Mouse (Mus musculus): Measurements from ENCODE around the gene Arhgef17. TPM values are rescaled to one million over a fixed set of nuclear protein-coding genes. Genes with fewer than 3 reads are reported as not detected.

Gene Arhgef17
- polyA plus RNA-seq, 1 experiment = 43.1 TPM

DNA sequence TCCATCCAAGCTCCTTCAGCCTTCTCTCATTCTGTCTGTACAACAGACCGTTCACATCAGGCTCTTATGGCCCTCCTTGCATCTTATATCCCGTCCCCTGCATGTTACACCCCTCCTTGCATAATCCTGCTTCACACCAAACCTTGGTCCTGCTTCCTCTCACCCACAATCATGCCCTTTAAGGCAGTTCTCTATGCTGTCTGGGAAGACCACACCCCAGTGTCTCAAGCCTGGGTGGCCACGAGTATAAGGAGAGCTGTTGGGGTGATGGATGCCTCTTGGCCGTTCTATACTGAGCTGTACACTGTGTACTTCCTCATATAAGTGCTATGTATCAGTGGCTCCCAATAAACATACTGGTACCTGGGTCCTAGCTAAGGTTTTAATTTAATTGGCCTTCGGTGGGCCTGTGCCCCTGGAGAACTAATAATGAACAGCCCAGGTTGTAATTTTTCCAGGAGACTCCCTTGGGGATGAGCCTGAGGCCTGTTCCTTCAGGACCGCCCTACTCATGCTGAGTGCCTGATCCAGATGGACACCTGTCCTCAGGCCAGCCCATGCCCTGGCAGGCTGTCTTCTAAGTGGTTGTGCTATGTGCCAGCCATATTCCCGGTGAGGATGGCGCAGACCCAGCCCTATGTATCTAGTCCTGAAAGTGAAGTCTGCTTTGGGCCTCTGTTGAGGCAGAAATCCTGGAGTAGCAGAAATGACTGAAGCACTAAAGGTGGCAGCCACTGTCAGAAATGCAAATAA is 61.9 kb downstream of the Arhgef17 start:
- H3K4me3 ChIP-seq (ENCODE audit: insufficient read depth, low read length) = no peak overlapping the region
- no peak overlapping the region for H3K27ac ChIP-seq (ENCODE audit: insufficient read depth, low read length)
- no peak for TF ChIP-seq POLR2A (IDR thresholded peaks at IDR 0.05; ENCODE audit: low read depth, low read length)
- no peak for TF ChIP-seq CTCF (IDR thresholded peaks at IDR 0.05; ENCODE audit: borderline replicate concordance, insufficient read depth, low read length)
- no peaks in the 10 kb centered on the region for H3K4me1 ChIP-seq (ENCODE audit: control insufficient read depth, insufficient read depth, low read length)

DNA sequence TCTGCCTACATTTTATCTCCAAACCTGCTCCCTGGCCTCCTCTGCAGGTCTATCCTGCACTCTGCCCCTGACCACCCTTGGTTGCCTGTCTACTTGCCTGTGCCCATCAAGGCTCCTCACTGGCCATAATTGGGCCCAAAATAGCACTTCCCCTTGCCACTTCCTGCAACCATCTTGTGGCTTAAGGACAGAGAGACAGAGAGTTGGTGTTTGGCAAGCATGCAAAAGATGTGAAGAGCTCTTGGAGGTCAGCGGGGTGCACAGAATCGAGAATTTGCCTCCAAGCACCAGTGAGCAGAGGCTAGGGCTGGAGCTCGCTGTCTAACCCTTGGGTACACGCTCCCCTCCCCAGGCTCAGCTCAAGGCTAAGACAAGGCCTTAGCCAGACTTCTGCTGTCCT is 63.4 kb downstream of the Arhgef17 start:
- H3K27ac ChIP-seq (ENCODE audit: insufficient read depth, low read length) = no peak overlapping the region
- H3K4me3 ChIP-seq (ENCODE audit: insufficient read depth, low read length) = no peak overlapping the region

DNA sequence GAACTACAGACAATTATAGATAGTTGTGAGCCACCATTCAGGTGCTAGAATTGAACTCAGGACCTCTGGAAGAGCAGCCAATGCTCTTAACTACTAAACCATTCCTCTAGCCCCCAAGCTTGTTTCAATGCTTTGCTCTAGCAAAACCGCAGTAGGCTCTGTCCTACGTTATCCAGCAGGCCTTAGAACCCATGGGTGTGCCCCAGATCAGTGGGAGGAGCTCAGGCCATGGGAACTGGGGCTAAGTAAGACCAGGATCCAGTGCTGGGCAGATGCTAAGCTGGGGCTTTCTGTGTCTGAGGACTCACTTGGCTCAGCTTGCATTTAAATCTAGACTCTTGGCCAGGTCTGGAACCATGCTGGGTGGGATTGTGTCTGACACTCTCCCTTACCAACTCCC is 64.3 kb downstream of the Arhgef17 start:
- Histone ChIP-seq H3K4me3 (ENCODE audit: insufficient read depth, low read length) (no peak overlapping the region), H3K4me1 (ENCODE audit: control insufficient read depth, insufficient read depth, low read length) (no peaks in the 10 kb centered on the region), H3K27ac (ENCODE audit: insufficient read depth, low read length) (no peak overlapping the region)
- TF ChIP-seq POLR2A (IDR thresholded peaks at IDR 0.05; ENCODE audit: low read depth, low read length) (no peak), CTCF (IDR thresholded peaks at IDR 0.05; ENCODE audit: borderline replicate concordance, insufficient read depth, low read length) (no peak)

More for the DNA sequence above, 63.4 kb downstream of the Arhgef17 start:
- H3K4me1 ChIP-seq (ENCODE audit: control insufficient read depth, insufficient read depth, low read length) = no peaks in the 10 kb centered on the region
- TF ChIP-seq POLR2A (IDR thresholded peaks at IDR 0.05; ENCODE audit: low read depth, low read length) = no peak
- TF ChIP-seq CTCF (IDR thresholded peaks at IDR 0.05; ENCODE audit: borderline replicate concordance, insufficient read depth, low read length) = no peak

DNA sequence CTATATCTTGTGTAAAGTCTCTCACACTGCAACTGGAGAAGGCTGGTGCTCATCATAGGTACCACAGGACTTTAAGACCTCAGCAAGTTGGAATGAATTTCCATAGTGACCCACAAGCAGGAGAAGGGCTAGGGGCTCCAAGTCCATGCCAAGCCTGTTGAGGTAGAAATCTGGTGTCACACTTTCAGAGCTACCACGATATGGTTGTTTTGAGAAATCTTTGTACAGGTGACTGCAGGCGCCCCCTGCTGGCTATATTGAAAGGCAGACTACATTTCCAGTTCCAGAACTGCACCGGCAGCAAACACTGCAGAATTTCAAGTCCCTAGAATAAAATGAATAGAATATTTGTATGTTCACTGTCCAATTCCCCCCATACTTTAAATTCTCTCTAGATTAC is 65.2 kb downstream of the Arhgef17 start:
- no peak for TF ChIP-seq CTCF (IDR thresholded peaks at IDR 0.05; ENCODE audit: borderline replicate concordance, insufficient read depth, low read length)
- TF ChIP-seq POLR2A (IDR thresholded peaks at IDR 0.05; ENCODE audit: low read depth, low read length) = no peak
- H3K27ac ChIP-seq (ENCODE audit: insufficient read depth, low read length) = no peak overlapping the region

DNA sequence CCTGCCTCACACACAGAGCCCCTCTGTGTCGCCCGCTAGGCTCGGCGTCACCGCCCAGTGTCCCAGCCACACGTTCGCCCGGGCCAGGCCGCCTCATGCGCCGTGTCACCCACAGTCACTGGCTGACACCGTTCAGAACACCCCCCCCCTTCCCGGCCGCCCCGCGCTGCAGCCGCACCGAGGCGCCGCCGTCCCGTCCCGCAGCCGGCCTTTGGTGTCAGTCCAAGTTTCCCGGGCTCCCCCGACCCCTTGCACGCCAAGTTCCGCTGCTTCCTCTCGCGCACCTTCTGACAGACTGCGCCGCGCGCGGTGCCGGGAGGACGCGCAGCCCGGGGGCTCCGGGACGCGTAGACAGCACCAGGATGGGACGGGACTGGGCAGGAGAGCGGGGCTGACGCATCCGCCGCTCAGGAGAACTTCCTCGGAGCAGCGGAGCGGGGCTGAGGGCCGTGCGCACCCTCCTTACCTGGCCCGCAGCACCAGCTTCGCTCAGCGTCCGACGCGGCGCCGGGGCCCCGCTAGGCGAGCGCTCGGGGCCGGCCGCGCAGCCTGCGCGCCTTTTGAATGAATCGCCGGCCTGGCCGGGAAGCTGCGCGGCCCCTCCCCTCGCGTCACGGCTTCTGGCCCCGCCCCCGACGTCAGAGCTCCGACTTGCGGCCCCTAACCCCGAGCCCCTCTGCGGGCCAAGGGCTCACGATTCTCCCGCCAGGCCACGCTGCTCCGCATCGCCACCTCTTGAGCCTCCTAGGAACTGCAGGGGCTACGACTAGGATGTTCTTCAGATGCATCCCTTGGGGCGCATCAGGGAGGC is 68.9 kb downstream of the Arhgef17 start, which contains the start of gene Relt:
Gene Relt, minus strand, starts transcription at position 619 of the 811 bp plus-strand sequence.
- H3K27ac ChIP-seq (ENCODE audit: insufficient read depth, low read length) = peak within 1 kb of the TSS; percentile 63
- H3K4me1 ChIP-seq (ENCODE audit: control insufficient read depth, insufficient read depth, low read length) = peaks cover 6% of the 10 kb centered on the region
- H3K4me3 ChIP-seq (ENCODE audit: insufficient read depth, low read length) = peak within 1 kb of the TSS; percentile 61
- TF ChIP-seq CTCF (IDR thresholded peaks at IDR 0.05; ENCODE audit: borderline replicate concordance, insufficient read depth, low read length) (peak; percentile 76; the same call in 1 of the 2 replicates), POLR2A (IDR thresholded peaks at IDR 0.05; ENCODE audit: low read depth, low read length) (peak; percentile 91)

More for the DNA sequence above, 65.2 kb downstream of the Arhgef17 start:
- peaks cover 5% of the 10 kb centered on the region for H3K4me1 ChIP-seq (ENCODE audit: control insufficient read depth, insufficient read depth, low read length)
- no peak overlapping the region for H3K4me3 ChIP-seq (ENCODE audit: insufficient read depth, low read length)

DNA sequence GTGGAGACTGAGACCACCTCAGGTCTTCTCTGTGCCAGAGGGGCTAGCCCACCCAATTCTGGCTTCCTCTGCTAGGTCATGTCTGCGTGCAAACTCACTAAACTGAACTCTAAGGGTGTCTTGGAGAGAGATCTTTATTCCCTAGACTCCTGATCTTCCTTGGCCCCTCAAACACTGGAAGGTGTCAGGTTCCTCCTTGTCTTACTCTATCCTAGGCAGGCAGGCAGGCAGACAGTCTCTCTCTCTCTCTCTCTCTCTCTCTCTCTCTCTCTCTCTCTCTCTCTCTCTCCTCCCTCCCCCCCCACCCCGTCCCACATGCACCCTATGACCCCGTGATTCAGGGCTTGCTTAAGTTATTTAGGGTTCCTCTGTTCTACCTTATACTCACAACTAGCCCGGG is 69.6 kb downstream of the Arhgef17 start:
- Histone ChIP-seq H3K4me3 (ENCODE audit: insufficient read depth, low read length) (peak overlapping the region; percentile 61), H3K4me1 (ENCODE audit: control insufficient read depth, insufficient read depth, low read length) (peaks cover 6% of the 10 kb centered on the region), H3K27ac (ENCODE audit: insufficient read depth, low read length) (peak overlapping the region; percentile 63; the same call in 1 of the 2 replicates)
- TF ChIP-seq CTCF (IDR thresholded peaks at IDR 0.05; ENCODE audit: borderline replicate concordance, insufficient read depth, low read length) = no peak
- TF ChIP-seq POLR2A (IDR thresholded peaks at IDR 0.05; ENCODE audit: low read depth, low read length) = no peak

DNA sequence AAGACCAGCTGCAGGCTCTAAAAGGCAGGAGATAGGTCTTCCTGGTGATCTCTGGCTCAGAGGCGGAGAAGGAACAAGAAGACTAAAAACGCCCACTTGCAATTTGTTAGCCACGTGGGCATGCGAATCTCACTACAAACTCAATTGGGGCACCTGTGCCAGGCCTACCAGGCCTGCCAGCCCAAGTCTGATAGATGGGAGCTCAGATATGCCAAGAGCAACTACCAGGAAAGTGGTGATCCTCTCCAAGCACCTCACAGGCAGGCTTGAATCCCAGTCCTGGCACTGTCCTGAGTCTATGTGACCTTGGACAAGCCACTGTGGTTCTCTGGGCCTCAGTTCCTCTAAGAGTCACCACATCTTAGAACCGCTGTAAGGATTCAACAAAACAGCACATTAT is 70.7 kb downstream of the Arhgef17 start:
- TF ChIP-seq CTCF (IDR thresholded peaks at IDR 0.05; ENCODE audit: borderline replicate concordance, insufficient read depth, low read length) (no peak), POLR2A (IDR thresholded peaks at IDR 0.05; ENCODE audit: low read depth, low read length) (no peak)
- Histone ChIP-seq H3K4me3 (ENCODE audit: insufficient read depth, low read length) (no peak overlapping the region), H3K4me1 (ENCODE audit: control insufficient read depth, insufficient read depth, low read length) (peaks cover 6% of the 10 kb centered on the region), H3K27ac (ENCODE audit: insufficient read depth, low read length) (no peak overlapping the region)

DNA sequence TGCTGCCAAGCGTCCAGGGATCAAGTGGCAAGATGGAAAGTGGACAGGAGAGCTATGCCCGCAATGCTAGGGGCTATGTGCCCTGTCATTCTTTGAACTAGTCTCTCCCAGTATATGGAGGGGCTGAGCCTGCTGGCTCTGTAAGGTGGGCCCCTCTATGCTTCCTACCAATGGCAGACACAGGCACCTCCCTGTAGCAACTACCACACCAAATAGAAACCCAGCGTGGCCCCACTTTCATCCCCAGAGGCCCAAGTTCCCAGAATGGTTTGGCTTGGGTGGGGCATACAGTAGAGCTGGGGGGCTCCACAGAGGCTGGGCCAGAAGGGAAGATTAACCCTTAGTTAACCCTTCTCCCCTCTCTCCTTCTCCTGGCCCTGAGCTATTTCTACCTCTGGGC is 71.5 kb downstream of the Arhgef17 start:
- Histone ChIP-seq H3K4me3 (ENCODE audit: insufficient read depth, low read length) (no peak overlapping the region), H3K27ac (ENCODE audit: insufficient read depth, low read length) (no peak overlapping the region), H3K4me1 (ENCODE audit: control insufficient read depth, insufficient read depth, low read length) (peaks cover 6% of the 10 kb centered on the region)
- TF ChIP-seq CTCF (IDR thresholded peaks at IDR 0.05; ENCODE audit: borderline replicate concordance, insufficient read depth, low read length) (no peak), POLR2A (IDR thresholded peaks at IDR 0.05; ENCODE audit: low read depth, low read length) (no peak)

DNA sequence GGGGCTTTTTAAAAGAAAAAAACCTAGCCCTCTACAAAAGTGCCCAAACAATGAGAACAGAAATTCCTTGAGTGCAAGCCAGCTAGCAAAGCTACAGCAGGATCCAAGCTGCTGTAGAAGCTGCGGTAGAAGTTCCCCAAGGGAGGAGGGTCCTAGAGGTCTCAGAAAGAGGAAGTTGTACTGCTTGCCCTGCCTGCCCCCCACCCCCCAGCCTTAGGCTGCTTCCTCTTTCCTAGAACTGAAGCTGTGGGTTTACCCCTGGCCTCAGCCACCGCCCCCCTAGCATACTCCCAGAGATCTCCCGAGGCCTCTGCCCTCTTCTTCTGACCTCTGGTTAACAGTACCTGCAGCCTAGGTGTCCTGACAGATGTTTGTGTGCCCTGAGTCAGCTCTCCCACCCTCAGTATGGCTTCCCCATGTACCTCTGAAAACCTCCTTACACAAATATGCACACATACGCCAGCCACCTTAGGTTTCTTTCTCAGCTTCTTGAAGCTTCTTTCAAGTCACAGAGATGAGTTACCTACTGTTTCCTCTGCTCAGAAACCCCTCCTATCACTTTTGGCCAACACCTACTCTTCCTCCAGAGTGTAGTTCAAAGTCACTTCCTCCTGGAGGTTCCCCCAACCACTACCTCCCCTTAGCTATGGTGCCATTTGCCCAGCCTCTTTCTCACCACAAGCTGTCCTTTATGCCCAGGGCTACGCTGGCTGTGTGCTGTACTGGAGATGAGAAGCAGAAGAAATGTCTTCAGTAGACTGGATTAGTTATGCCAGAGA is 75.9 kb downstream of the Arhgef17 start:
- TF ChIP-seq CTCF (IDR thresholded peaks at IDR 0.05; ENCODE audit: borderline replicate concordance, insufficient read depth, low read length) = no peak
- TF ChIP-seq POLR2A (IDR thresholded peaks at IDR 0.05; ENCODE audit: low read depth, low read length) = no peak
- no peaks in the 10 kb centered on the region for H3K4me1 ChIP-seq (ENCODE audit: control insufficient read depth, insufficient read depth, low read length)
- H3K4me3 ChIP-seq (ENCODE audit: insufficient read depth, low read length) = no peak overlapping the region
- no peak overlapping the region for H3K27ac ChIP-seq (ENCODE audit: insufficient read depth, low read length)

Data from embryonic fibroblast, embryonic 13.5 days (primary cell).